Mouse (Mus musculus): Measurements from ENCODE around the gene Snapc5.

Gene Snapc5

DNA sequence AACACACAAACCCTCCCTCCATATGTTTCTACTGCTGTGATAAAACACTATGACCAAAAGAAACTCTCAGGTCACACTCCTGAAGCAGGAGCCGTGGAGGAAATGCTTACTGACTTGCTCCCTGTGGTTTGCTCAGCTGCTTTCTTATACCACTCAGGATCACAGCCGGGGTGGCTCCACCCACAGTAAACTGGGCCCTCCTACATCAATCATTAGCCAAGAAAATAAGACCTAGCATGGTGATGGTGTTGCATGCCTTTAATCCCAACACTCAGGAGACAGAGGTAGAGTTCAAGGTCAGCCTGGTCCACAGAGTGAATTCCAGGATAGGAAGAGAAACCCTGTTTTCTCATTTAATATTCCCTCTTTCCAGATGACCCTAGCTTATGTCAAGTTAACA, 20.8 kb downstream of the Snapc5 start:
- DNase-seq (ENCODE audit: low spot score in 2 of 2) = no peak

GRCm38 (mm10) chr9:64202331-64202730, 23.3 kb downstream of the Snapc5 start:
- no peak for DNase-seq (ENCODE audit: low spot score in 2 of 2)

- DNase-seq (ENCODE audit: low spot score in 2 of 2) = no peak
Observed at GRCm38 (mm10) chr9:64202866-64203265, 23.8 kb downstream of the Snapc5 start.

DNA sequence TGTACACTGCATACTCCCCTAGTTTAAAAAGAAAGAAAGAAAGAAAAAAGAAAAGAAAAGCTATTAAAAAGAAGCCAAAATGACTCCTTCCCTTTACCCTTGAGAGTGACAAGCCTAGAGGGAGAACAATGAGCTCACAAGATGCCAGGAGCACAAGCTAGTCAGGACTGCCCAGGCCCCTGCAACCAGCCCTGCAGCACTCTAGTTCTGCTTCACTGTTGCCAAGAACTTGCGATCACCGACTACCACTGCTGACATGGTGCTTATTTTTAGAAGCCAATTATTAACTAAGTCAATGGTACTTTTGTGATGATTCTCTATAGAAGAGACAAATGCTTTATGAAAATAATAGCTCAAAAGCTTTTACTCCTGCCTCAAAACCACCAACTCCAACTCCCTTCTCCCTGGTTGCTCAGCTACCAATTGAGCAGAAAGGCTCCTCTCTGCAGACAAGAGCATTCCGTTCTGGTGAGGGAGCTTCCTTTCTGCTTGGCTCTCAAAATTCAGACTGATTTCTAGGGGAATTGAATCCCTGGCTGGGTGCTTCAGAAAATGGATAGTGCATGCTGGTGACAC, 28.5 kb downstream of the Snapc5 start:
- no peak for DNase-seq (ENCODE audit: low spot score in 2 of 2)

DNA sequence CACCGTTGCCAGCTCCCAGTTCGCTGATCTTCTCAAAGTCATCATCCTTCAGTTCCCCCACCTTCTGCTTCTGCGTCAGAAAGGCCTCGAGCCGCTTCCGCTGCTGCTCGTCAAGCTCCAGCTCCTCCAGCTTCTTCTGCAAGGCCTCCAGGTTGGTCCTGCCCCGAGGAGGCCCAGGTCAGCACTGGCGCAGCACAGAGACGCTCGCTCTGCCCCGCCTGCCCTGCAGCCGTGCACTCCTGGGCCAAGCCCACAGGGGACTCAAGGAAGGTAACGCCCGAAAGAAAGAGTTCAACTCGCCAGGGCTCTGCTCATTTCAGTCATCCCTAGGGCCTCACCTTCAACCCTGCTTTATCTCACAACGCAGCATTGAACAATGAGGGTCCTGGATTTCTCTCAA, 35.4 kb downstream of the Snapc5 start:
- DNase-seq (ENCODE audit: low spot score in 2 of 2) = no peak

GRCm38 (mm10) chr9:64216090-64216489, 37.0 kb downstream of the Snapc5 start:
- no peak for DNase-seq (ENCODE audit: low spot score in 2 of 2)

DNA sequence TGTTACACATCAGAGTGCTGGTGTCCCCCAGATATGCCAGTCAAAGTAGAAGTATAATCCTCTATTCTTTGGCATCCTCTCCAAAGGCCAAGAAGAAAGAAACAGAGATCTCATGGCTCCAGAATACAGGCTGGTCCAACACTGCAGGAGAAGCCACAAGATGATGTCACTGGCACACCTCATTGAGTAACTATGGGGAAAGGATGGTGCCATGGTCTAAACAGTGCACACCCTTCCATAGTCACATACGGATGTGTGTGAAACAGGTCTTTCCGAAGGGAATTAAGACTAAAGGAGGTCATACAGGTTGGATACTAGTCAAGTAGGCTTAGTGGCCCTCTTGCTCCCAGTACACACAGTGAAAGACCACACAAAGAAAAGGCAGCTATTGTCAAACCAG, 37.6 kb downstream of the Snapc5 start:
- no peak for DNase-seq (ENCODE audit: low spot score in 2 of 2)

GRCm38 (mm10) chr9:64217887-64218286, 38.8 kb downstream of the Snapc5 start:
- DNase-seq (ENCODE audit: low spot score in 2 of 2) = no peak

- DNase-seq (ENCODE audit: low spot score in 2 of 2) = no peak
Observed at GRCm38 (mm10) chr9:64219305-64219704, 40.2 kb downstream of the Snapc5 start.

GRCm38 (mm10) chr9:64219772-64220420, 40.8 kb downstream of the Snapc5 start:
- DNase-seq (ENCODE audit: low spot score in 2 of 2) = no peak

GRCm38 (mm10) chr9:64220603-64221002, 41.5 kb downstream of the Snapc5 start:
- no peak for DNase-seq (ENCODE audit: low spot score in 2 of 2)

- DNase-seq (ENCODE audit: low spot score in 2 of 2) = no peak
Observed at GRCm38 (mm10) chr9:64221480-64221879, 42.4 kb downstream of the Snapc5 start.

DNA sequence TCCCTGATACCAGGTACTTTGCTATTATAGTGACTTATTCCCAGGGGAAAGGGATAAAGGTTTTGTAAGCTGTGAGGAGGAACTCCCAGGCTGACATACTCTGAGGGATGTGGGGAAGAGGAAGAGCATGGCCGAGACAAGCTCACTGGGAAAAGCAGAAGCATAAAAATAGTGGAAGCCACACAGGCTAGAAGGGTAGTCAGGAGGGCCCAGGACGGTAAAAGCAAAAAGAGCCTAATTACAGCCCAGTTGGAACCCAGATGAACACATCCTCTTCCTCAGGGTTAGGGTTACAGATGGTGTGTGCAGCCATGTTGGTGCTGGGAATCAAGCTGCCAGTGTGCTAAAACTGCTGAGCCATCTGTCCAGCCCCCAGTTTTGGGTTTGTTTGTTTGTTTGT, 43.0 kb downstream of the Snapc5 start:
- DNase-seq (ENCODE audit: low spot score in 2 of 2) = no peak

DNA sequence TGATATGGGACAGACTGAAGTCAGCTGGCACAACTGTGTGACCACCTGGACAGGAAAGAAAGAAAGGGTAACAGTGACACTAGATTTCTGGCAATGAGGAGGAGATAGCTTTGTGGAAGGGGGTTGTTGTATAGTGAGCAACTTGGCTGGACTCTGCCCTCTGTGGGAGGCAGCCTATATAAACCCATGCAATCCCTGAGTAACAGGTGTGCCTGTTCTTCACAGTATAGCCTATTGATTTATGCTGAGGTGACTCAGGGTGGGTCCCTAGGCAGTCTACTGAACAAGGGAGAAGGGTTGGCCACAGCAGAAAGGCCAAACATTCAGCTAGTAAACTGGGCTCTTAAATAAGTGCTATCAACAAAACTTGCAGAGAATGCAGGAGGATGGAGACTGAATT, 46.7 kb downstream of the Snapc5 start:
- DNase-seq (ENCODE audit: low spot score in 2 of 2) = no peak

- DNase-seq (ENCODE audit: low spot score in 2 of 2) = no peak
Observed at GRCm38 (mm10) chr9:64227736-64228135, 48.7 kb downstream of the Snapc5 start.

DNA sequence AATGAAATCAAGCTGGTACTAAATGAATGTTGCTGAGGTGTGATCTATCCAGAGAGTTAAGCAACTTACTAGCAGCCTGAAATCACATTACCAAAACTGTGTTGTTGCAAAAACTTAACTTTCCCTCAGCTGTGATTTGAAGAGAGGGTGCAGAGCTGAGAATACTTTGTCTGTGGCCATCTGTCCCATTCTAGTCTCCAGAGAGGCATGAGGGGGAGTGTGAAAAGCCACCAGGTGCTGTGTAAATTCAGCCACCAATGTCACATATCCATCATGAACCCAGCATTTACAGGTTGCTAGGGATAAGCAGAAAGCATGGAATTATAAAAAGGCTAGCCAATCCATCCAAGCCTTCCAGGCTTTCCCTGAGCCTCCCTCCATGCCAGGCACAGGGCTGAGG, 49.9 kb downstream of the Snapc5 start:
- no peak for DNase-seq (ENCODE audit: low spot score in 2 of 2)

DNA sequence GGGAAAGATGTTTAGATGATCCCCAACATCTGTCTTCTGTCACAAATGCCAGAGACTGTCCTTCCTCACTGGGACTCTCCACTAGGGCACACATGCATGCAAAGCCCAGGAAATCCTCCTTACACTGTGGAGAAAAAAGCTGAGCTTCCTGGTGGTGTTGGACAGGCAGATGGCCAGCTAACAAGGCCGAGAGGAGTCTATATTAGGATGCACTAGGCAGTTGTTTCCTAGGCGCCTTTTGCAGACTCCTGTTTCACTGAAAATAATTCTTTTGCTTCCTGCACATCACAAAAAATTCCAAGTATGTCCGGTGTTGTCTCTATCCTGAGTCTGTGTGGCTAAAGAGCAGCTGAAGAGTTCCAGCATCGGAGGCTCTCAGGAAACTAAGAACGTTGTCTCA, 52.1 kb downstream of the Snapc5 start:
- DNase-seq (ENCODE audit: low spot score in 2 of 2) = no peak

DNA sequence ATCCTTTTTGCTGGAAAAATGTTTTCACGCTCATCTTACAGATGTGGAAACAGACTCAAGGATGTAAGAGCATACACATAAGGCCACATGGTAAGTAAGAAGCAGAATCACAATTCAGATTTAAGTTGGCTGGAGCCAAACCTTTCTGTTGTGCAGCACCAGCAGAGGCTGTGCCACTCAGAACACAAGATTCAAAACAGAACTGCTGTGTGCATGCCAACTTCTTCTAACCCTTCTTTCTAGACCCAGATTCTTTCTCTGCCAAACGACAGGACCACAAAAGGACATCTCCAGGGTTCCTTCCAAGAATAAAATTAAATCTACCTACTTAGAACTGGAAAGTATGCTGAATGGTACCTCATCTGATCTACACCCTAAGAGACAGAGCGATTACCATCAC, 52.6 kb downstream of the Snapc5 start:
- DNase-seq (ENCODE audit: low spot score in 2 of 2) = no peak

DNA sequence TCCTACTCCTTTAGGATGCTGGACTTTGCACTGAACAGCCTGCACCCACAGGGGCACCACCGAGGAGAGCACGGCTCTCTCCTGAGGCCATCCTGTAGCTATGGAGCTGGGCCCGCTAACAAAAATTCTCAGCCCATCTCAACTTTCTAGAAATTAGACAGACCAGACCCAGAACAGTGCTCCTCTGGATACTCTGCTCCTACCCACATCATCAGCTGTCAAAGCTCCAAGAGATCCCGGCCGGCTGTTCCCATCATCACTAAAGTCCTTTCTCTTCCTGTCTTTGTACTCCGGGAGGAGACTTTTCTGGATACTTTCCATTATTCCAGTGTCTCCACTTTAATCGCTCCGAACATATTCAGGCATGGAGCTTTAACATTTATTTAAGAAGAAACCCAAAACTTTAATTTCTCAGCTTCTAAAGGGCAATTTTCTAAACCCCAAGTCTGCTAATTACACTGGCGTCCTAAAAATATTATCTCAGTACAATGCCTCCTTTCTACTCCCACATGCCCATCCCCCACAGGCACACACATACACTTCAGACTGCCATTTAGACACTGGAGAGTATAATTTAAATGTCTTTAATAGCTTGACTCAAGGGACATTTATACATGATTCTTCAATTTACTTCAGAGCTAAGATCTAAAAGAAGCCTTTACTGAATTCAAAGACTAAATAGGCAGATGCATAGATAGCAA, 53.3 kb downstream of the Snapc5 start:
- DNase-seq (ENCODE audit: low spot score in 2 of 2) = no peak

All from frontal cortex, postnatal 14 days (tissue).